Mouse (Mus musculus) intestine, embryonic 15.5 days (tissue): ENCODE measurements around the gene Zfp366. TPM values are rescaled to one million over a fixed set of nuclear protein-coding genes. Genes with fewer than 3 reads are reported as not detected.

Source experiments
- ATAC-seq: fragments of 200-750 bp; cut with Nextera tagmentation; 2 replicates; pipeline ENCODE4 v1.8.0; 2017; ENCODE audit warnings: moderate TSS enrichment, moderate library complexity
- H3K27ac ChIP-seq: fragments of 300-500 bp; sonication (generic); 2 replicates; pipeline ENCODE4 v1.5.1; 2015; ENCODE audit warnings: mild to moderate bottlenecking, inconsistent platforms
- H3K27me3 ChIP-seq: fragments of 300-500 bp; sonication (generic); replicated peaks from 2 replicates; pipeline ENCODE4 v1.6.1; 2015; ENCODE audit warnings: inconsistent platforms
- H3K36me3 ChIP-seq: fragments of 300-500 bp; sonication (generic); 2 replicates; pipeline ENCODE4 v1.6.1; 2015; ENCODE audit warnings: inconsistent platforms
- H3K4me1 ChIP-seq: fragments of 300-500 bp; sonication (generic); replicated peaks from 2 replicates; pipeline ENCODE4 v1.6.1; 2015; ENCODE audit warnings: inconsistent platforms
- H3K4me2 ChIP-seq: fragments of 300-500 bp; sonication (generic); replicated peaks from 2 replicates; pipeline ENCODE4 v1.6.1; 2015; ENCODE audit warnings: mild to moderate bottlenecking, inconsistent platforms
- H3K4me3 ChIP-seq: fragments of 300-500 bp; sonication (generic); replicated peaks from 2 replicates; pipeline ENCODE4 v1.5.1; 2015; ENCODE audit warnings: inconsistent platforms
- H3K9ac ChIP-seq: fragments of 300-500 bp; sonication (generic); 2 replicates; pipeline ENCODE4 v1.6.1; 2015; ENCODE audit warnings: inconsistent platforms
- H3K9me3 ChIP-seq: fragments of 300-500 bp; sonication (generic); 2 replicates; pipeline ENCODE4 v1.6.1; 2016; ENCODE audit warnings: inconsistent platforms
- WGBS: fragments of 180-500 bp; shearing (Covaris S2); methylation state at CpG from one replicate; pipeline ENCODE4 v1.1.7; 2015; 5-methylcytosine and 5-hydroxymethylcytosine counted together
- polyA plus RNA-seq: library from polyadenylated mRNA; unstranded; fragments of >200 nt; fragmentation: Nextera tagmentation; extraction: Ambion mirVana; gene quantifications from 2 replicates; pipeline ENCODE4 v1.2.1, GENCODE M21; 2015

The Zfp366 gene
- polyA plus RNA-seq, 1 experiment from 2014 or later: 0.48 TPM

DNA sequence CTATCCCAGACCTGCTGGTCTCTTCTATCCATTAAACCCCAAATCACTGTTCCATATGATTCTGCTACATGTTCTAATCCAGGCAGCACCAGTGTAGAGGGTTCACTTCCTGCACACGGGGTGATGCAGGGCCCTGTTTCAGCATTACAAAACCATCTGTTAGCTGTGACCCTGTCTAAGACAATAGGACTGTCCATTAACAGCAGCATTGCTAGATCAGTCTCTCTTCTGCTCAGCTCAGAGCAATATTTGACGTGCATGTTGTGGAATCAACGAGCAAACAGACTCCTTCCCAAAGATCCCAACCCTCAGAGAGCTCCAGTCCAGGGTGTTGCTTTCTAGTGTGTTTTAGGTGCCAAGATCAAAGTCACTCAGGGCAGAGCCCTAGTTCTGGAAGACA lies 5.0 kb downstream of the Zfp366 start:
- 77% methylated on average over 3 of the region's 3 CpGs for WGBS
- H3K36me3 ChIP-seq: no peaks in the 10 kb centered on the region
- H3K9me3 ChIP-seq: no peaks in the 10 kb centered on the region
- no peaks in the 10 kb centered on the region for H3K4me1 ChIP-seq
- ATAC-seq: no peak
- H3K27me3 ChIP-seq: no peaks in the 10 kb centered on the region
- H3K4me2 ChIP-seq: no peak overlapping the region
- H3K27ac ChIP-seq: 0 out of 2 replicates have a peak overlapping the region, but pooled peaks have one; percentile 36
- H3K4me3 ChIP-seq: no peak overlapping the region
- no peak overlapping the region for H3K9ac ChIP-seq

DNA sequence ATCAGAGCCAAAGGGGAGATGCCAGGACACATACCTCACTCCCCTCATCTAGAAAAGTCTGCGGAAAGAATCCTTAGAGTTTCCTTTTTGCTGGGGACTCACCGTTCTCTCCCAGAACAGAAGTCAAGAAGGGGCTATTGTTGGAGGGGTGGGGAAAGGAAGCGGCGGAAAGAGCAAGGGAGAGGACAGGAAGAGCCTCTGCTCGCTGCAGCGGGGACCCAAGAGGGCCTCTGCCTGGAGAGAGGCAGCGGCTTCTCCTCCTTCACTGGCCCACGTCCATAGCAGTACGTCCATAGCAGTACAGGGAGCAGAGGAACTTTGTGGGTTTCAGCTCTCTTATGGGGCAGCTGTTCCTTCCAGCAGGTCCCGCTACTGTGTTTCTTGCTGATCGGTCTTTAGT lies 5.8 kb downstream of the Zfp366 start:
- H3K9ac ChIP-seq: no peak overlapping the region

DNA sequence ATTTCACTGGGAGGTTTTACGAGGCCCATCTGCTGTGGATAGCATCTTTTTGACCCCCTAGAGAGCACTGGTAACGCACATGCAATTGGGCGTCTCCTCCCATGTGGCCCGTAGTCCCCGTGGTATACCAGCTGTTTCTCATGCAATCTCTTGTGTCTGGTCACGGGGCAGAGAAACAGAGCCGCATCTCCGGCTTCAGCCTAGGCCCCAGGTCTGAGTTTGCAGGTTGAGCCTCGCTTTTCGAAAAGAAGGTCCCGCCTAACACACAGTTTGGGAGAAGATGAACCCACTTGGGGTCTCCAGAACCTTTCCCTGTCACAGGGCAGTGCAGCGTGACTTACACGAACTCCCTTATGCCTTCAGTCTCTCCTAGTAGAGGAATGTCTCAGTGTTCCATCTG lies 6.4 kb downstream of the Zfp366 start:
- Histone ChIP-seq H3K4me2 (no peak overlapping the region), H3K9ac (no peak overlapping the region), H3K27me3 (no peaks in the 10 kb centered on the region), H3K36me3 (no peaks in the 10 kb centered on the region), H3K9me3 (no peaks in the 10 kb centered on the region), H3K27ac (no peak overlapping the region), H3K4me1 (no peaks in the 10 kb centered on the region), H3K4me3 (no peak overlapping the region)
- ATAC-seq: no peak
- WGBS: 84% methylated on average over 13 of the region's 13 CpGs

More for the DNA sequence above, 5.8 kb downstream of the Zfp366 start:
- Histone ChIP-seq H3K4me1 (no peaks in the 10 kb centered on the region), H3K4me3 (no peak overlapping the region), H3K27ac (no peak overlapping the region), H3K9me3 (no peaks in the 10 kb centered on the region), H3K27me3 (no peaks in the 10 kb centered on the region), H3K4me2 (no peak overlapping the region), H3K36me3 (no peaks in the 10 kb centered on the region)
- WGBS: 70% methylated on average over 11 of the region's 11 CpGs
- ATAC-seq: no peak

GRCm38 (mm10) chr13:99196314-99196713 lies 11.7 kb downstream of the Zfp366 start:
- H3K36me3 ChIP-seq: no peaks in the 10 kb centered on the region
- no peak overlapping the region for H3K27ac ChIP-seq
- no peak overlapping the region for H3K4me3 ChIP-seq
- no peak for ATAC-seq
- no peaks in the 10 kb centered on the region for H3K9me3 ChIP-seq
- no peaks in the 10 kb centered on the region for H3K27me3 ChIP-seq
- WGBS: 79% methylated on average over 12 of the region's 12 CpGs
- H3K4me1 ChIP-seq: no peaks in the 10 kb centered on the region
- H3K4me2 ChIP-seq: no peak overlapping the region
- H3K9ac ChIP-seq: no peak overlapping the region

- ATAC-seq: no peak
- H3K9ac ChIP-seq: no peak overlapping the region
- no peaks in the 10 kb centered on the region for H3K4me1 ChIP-seq
- no peaks in the 10 kb centered on the region for H3K9me3 ChIP-seq
- no peak overlapping the region for H3K4me2 ChIP-seq
- no peaks in the 10 kb centered on the region for H3K27me3 ChIP-seq
- H3K36me3 ChIP-seq: no peaks in the 10 kb centered on the region
- no peak overlapping the region for H3K4me3 ChIP-seq
- H3K27ac ChIP-seq: no peak overlapping the region
- 73% methylated on average over 4 of the region's 4 CpGs for WGBS
Measured at GRCm38 (mm10) chr13:99196865-99197264, 12.2 kb downstream of the Zfp366 start.

DNA sequence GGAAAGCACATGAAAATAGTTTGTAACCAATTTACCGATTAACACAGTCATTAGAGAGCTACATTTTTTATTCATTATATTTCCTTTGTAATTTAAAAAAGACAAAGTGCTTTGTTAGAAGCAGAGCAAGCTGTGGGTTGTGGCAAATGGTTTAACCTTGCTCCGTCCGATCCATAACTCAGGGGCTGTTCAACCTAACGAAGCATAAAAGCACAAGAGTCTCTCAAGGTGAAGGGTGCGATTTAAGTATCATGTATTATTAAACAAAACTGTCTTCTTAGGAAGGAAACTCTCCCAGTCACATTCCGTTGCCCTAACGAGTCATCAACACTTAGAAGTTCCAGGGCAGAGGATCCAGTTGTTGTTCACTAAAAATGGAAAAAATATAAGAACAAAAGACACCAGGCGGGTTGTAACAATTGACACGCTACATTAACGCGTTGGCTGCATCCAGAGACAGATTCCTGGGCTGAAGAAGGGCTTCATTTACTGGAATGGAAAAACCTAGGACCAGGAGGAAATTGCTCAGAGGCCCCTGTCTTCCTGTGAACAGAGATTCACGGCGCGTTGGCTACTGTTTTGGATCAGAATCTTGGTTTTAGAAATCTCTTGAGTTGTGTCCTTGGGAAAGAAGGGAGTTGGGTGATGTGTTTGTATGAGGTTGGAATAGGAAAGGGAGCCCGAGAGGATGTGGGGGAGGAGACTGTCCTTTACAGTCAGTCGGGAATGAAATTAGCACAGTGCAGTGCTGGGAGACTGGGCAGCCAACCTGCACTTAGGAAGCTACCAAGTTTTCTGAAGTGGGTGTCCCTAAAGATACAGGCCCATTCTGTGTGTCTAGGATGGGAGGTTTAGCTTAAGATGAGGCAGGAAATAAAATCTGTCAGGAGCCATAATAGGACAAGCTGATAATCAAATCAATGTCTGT lies 17.3 kb downstream of the Zfp366 start:
- ATAC-seq: no peak
- no peaks in the 10 kb centered on the region for H3K9me3 ChIP-seq
- no peaks in the 10 kb centered on the region for H3K4me1 ChIP-seq
- H3K9ac ChIP-seq: no peak overlapping the region
- H3K4me2 ChIP-seq: no peak overlapping the region
- no peak overlapping the region for H3K27ac ChIP-seq
- H3K27me3 ChIP-seq: no peaks in the 10 kb centered on the region
- H3K36me3 ChIP-seq: no peaks in the 10 kb centered on the region
- 74% methylated on average over 16 of the region's 16 CpGs for WGBS
- no peak overlapping the region for H3K4me3 ChIP-seq

GRCm38 (mm10) chr13:99207214-99207613 lies 22.6 kb downstream of the Zfp366 start:
- Histone ChIP-seq H3K27ac (no peak overlapping the region), H3K27me3 (no peaks in the 10 kb centered on the region), H3K36me3 (no peaks in the 10 kb centered on the region), H3K4me2 (no peak overlapping the region), H3K9ac (no peak overlapping the region), H3K4me3 (no peak overlapping the region), H3K4me1 (no peaks in the 10 kb centered on the region), H3K9me3 (no peaks in the 10 kb centered on the region)
- 89% methylated on average over 9 of the region's 9 CpGs for WGBS
- no peak for ATAC-seq

GRCm38 (mm10) chr13:99209859-99210258 lies 25.2 kb downstream of the Zfp366 start:
- no peak overlapping the region for H3K9ac ChIP-seq
- H3K4me2 ChIP-seq: no peak overlapping the region
- no peaks in the 10 kb centered on the region for H3K27me3 ChIP-seq
- no peak overlapping the region for H3K4me3 ChIP-seq
- H3K36me3 ChIP-seq: no peaks in the 10 kb centered on the region
- H3K9me3 ChIP-seq: no peaks in the 10 kb centered on the region
- 90% methylated on average over 5 of the region's 5 CpGs for WGBS
- H3K4me1 ChIP-seq: no peaks in the 10 kb centered on the region
- no peak for ATAC-seq
- no peak overlapping the region for H3K27ac ChIP-seq

DNA sequence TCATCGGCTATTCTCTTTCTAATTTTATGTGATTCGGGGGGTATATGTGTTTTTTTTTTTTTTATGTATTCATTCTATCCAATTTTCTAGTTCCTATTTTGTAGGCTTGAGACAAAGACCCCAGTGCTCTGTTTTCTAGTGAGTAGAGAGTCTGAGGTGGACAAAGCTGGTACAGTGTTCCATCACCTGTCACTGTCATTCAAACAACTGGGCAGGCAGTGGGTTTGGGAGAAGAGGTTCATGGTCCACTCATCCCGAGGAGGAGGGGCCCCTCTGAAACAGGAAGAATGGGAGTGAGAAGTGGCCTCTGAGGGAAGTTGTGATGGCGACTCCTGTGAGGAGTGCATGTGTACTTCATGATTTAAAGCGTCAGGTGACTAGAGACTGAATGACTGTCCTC lies 26.2 kb downstream of the Zfp366 start:
- Histone ChIP-seq H3K4me3 (no peak overlapping the region), H3K27ac (no peak overlapping the region), H3K4me2 (no peak overlapping the region), H3K9ac (no peak overlapping the region), H3K4me1 (no peaks in the 10 kb centered on the region), H3K27me3 (no peaks in the 10 kb centered on the region), H3K36me3 (no peaks in the 10 kb centered on the region), H3K9me3 (no peaks in the 10 kb centered on the region)
- no peak for ATAC-seq
- 54% methylated on average over 5 of the region's 5 CpGs for WGBS

DNA sequence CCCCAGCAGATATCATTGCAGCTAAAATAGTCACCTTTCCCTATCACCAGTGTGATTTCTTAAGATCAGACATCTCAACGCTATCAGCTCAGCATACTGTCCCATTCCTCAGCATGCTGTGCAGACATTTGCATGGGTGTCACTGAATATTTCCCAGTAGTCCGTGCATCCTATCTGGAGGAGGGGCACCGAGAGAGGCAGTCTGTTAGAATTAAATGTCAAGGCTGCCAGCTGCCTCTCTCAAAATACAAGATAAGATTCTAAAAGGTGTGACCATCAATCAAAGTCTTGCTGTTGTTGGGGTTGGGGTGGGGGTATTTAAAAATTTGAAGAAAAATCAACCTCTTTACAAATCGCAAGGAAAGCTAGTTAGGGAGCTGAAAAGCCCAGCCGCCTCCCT lies 28.4 kb downstream of the Zfp366 start:
- no peak for ATAC-seq
- Histone ChIP-seq H3K4me3 (no peak overlapping the region), H3K4me1 (no peaks in the 10 kb centered on the region), H3K9ac (no peak overlapping the region), H3K27me3 (no peaks in the 10 kb centered on the region), H3K27ac (no peak overlapping the region), H3K4me2 (no peak overlapping the region), H3K36me3 (no peaks in the 10 kb centered on the region), H3K9me3 (no peaks in the 10 kb centered on the region)
- 72% methylated on average over 5 of the region's 5 CpGs for whole genome bisulfite sequencing

DNA sequence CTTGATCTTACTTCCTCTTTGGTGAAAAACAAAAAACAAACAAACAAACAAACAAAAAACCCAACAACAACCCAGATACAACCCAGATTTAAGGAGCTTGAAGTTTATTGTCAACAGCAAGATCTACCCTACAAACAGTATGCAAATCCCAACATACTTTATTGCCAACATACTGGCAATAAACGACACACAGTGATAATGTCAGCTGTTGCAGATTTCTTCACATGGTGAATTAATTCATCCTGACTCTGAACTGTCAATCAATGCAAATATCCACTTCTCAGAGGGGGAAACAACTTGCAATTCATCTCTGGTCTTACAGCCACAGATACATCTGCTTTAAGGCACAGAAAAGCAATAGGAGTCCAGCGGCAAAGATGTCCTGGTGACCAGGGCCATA lies 31.4 kb downstream of the Zfp366 start:
- Histone ChIP-seq H3K4me2 (no peak overlapping the region), H3K27me3 (no peaks in the 10 kb centered on the region), H3K4me1 (no peaks in the 10 kb centered on the region), H3K9me3 (no peaks in the 10 kb centered on the region), H3K9ac (no peak overlapping the region), H3K27ac (no peak overlapping the region), H3K4me3 (no peak overlapping the region), H3K36me3 (no peaks in the 10 kb centered on the region)
- WGBS: 87% methylated on average over 2 of the region's 2 CpGs
- ATAC-seq: no peak

DNA sequence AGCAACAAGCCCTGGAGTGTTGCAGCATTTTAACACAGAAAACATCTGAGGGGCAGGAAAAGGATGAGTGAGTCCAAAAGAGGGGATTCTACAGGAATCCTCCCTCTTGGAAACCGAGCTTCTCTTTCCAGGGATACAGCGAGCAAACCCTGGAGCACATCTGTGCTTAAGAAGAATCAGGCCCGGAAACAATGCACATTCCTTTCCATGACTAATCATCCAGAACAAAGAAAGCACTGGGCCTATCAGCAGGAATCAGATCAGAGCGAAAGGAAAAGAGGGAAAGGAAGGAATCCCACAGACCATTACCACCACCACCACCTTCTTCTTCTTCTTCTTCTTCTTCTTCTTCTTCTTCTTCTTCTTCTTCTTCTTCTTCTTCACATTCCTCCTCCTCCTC lies 33.4 kb downstream of the Zfp366 start:
- no peak overlapping the region for H3K4me3 ChIP-seq
- H3K9me3 ChIP-seq: no peaks in the 10 kb centered on the region
- no peak overlapping the region for H3K9ac ChIP-seq
- no peak for ATAC-seq
- 33% methylated on average over 4 of the region's 4 CpGs for WGBS
- no peak overlapping the region for H3K27ac ChIP-seq
- no peaks in the 10 kb centered on the region for H3K4me1 ChIP-seq
- no peaks in the 10 kb centered on the region for H3K27me3 ChIP-seq
- H3K4me2 ChIP-seq: no peak overlapping the region
- H3K36me3 ChIP-seq: no peaks in the 10 kb centered on the region

- H3K4me2 ChIP-seq: no peak overlapping the region
- no peaks in the 10 kb centered on the region for H3K9me3 ChIP-seq
- no peak overlapping the region for H3K27ac ChIP-seq
- no peaks in the 10 kb centered on the region for H3K36me3 ChIP-seq
- H3K27me3 ChIP-seq: no peaks in the 10 kb centered on the region
- ATAC-seq: no peak
- 91% methylated on average over 4 of the region's 4 CpGs for WGBS
- no peak overlapping the region for H3K9ac ChIP-seq
- no peaks in the 10 kb centered on the region for H3K4me1 ChIP-seq
- H3K4me3 ChIP-seq: no peak overlapping the region
Measured at GRCm38 (mm10) chr13:99219586-99219985, 35.0 kb downstream of the Zfp366 start.
